Mouse (Mus musculus) left cerebral cortex, adult 2 months (tissue): ENCODE data around the gene Bcas3. TPM values are rescaled to one million over a fixed set of nuclear protein-coding genes. Genes with fewer than 3 reads are reported as not detected.
A peak's percentile ranks its signal among the peaks of the same experiment; 100 is the strongest.

Experiments
- DNase-seq, 2 experiments: peaks; one replicate each; pipeline ENCODE4 v3.0.0; 2021 to 2022; ENCODE audit warnings: low spot score in 2 of 2, mixed read lengths in 1 of 2; ENCODE audit errors: extremely low spot score in 1 of 2
- H3K27ac ChIP-seq: fragments of 200-600 bp; 2 replicates; pipeline ENCODE4 v1.8.1; 2022
- H3K4me3 ChIP-seq: fragments of 200-600 bp; 2 replicates; pipeline ENCODE4 v1.8.1; 2022
- CTCF ChIP-seq: fragments of 200-600 bp; IDR thresholded peaks from 2 replicates; pipeline ENCODE4 v1.8.1; 2022; ENCODE audit warnings: antibody characterized with exemption, mild to moderate bottlenecking, moderate library complexity
- intact Hi-C: fragments of 180-260 bp; cut with DNase I; formaldehyde crosslinking; loops from one replicate; pipeline ENCODE4 v1.15.1; 2025
- total RNA-seq, 2 experiments: library from RNA; stranded (reverse); gene quantifications; 2 replicates each; pipeline ENCODE4 v1.2.3; 2021

Gene Bcas3
- total RNA-seq, 2 experiments from 2014 or later, result 69.1 to 73.0 TPM

DNA sequence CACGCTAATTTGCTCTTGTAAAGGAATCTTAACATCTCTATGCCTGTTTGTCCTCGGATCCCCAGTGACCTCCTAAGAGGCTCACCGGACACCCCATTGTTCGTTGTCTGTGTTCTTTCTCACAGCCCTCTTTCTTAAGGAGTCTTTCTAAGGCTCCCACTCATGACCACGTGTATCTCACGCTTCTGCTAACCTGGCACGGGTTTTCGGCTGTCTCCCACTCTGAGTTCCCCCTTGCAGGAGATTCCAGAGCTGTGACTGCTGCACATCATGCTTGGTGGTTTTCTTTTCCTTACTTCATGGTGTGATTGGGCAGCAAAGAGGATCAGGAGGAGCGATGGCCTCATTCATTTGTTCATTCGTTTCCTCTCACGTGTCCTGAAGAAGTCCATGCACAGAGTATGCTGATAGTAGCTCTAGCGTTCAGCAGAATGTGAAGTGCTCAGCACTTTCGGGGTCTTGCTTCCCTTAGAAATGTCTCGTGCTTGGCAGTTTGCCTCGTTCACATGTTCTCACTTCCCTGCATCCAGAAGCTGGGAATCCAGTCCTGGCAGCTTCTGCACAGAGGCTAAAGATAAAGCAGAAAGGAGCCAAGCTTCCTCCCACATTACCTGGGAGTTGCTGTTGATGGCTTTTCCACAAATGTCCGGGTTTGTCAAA lies 172.0 kb downstream of the Bcas3 start:
- intact Hi-C loops, result no loop called here
- peak in 1 of 2 experiments; percentile 19 for DNase-seq
- 0 out of 2 replicates have a peak overlapping the region, but pooled peaks have one; percentile 4 for H3K27ac ChIP-seq
- TF ChIP-seq CTCF, result no peak
- no peak overlapping the region; the same call in 1 of the 2 replicates for H3K4me3 ChIP-seq

DNA sequence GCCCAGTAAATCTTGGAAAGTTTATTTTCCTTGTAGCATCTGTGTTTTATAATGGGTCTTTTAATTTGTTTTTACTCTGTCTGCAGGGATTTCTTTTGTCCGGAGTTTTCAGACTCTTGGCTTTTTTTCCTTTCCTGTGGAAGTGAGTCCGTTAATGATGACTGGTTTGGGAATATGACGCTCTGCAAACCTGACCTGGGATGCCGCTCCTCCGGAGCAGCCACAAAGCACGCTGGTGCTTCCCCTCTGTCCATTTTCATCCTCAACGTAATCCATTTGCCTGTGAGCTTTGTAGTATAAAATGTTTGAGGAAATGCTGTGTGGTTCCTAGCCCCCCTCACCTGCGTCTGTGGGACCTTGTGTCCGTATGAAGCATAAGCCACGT lies 172.5 kb downstream of the Bcas3 start:
- intact Hi-C loops, result no loop called here
- H3K27ac ChIP-seq, result 0 out of 2 replicates have a peak overlapping the region, but pooled peaks have one; percentile 17
- DNase-seq, result no peak
- TF ChIP-seq CTCF, result no peak
- no peak overlapping the region; the same call in 1 of the 2 replicates for H3K4me3 ChIP-seq

DNA sequence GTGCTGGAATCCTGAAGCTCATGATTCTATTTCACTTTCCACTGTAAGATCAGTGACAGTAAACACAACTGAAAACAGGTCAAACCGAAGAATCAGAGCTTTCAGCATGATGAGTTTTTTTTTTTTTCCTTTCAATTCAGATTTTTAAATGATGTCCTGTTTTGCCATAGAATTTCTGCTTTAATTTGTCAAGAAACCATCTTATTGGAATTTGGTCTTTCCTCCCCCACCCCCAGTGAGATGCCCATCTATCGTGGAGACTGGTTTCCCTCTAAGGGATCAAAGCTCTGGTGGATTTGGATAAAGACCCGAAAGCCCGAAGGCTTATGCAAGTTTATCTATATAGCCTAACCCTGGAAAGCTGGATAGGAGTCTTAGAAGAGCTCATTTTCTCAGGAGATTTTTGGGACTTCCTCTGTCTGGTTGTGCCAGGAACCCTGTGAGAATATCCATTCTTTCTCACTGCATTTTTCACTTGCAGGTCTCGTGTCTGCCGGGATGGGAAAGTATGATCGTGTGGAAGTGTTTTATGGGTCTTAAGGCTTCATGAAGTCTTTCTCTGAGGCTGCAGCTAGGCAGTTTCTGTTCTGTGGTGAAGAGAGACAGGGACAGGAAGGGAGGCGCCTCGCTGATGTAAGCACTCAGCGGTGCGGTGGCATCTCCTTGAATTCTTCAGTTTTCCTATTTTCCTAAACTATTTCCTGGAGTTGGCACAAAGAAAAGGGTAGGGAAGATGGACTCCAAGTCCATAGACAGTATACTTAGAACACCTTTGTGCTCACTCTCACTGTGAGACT lies 173.2 kb downstream of the Bcas3 start:
- DNase-seq, result no peak
- Histone ChIP-seq H3K4me3 (no peak overlapping the region), H3K27ac (no peak overlapping the region)
- TF ChIP-seq CTCF, result no peak
- intact Hi-C loops, result no loop called here

DNA sequence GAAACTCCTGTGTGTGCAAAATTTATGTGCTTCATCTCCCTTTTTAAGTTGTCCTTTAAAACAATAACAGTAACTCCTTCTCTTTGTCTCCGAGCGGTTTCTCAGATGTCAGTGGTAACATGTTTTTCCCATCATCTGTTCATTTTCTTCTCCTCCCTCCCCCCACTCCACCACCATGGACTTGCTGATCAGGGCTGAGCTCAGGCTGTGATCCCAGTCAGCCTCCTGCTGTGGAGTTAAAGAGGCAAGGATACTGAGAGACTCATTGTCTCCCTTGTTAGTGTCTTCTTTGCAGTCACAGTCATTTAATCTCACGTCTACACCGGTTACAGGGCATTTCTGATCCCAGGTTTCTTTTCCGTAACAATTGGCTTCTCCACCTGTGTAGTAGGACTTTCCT lies 174.3 kb downstream of the Bcas3 start:
- Histone ChIP-seq H3K4me3 (no peak overlapping the region), H3K27ac (no peak overlapping the region)
- TF ChIP-seq CTCF, result no peak

DNA sequence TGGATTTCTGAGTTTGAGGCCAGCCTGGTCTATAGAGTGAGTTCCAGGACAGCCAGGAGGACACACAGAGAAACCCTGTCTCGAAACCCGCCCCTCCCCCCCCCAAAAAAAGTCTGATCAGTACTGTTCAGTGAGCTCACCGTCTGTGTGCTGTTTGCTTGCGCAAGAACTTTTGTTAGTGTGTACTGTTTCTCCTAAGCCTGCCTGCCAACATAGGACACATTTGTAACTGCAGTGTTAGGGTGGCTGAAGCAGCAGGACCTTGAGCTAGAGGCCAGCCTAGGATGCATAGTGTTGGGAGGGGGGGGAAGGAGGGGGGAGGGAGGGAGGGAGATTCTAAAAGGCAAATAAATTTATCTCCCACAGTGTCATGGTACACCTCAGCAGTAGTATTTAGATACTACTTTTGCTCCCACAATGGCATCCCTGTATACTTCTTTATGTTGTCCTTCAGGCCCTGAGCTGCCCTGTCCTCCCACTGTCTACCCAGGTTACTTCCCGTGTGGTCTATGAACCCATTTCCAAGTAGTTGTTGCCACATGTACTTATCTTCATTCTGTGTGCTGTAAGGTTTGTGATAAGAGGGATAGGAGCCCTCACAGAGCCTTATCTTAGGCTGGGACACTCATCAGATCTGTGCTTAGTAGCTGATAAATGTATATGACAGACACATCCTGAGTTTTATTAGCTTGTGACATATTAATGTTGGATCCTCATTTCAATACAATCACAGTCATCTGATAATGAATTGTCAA lies 176.7 kb downstream of the Bcas3 start:
- no peak for DNase-seq
- Histone ChIP-seq H3K4me3 (no peak overlapping the region), H3K27ac (no peak overlapping the region)
- no peak for TF ChIP-seq CTCF
- intact Hi-C loops, result no loop called here

More for the DNA sequence above, 174.3 kb downstream of the Bcas3 start:
- DNase-seq, result no peak
- intact Hi-C loops, result no loop called here

DNA sequence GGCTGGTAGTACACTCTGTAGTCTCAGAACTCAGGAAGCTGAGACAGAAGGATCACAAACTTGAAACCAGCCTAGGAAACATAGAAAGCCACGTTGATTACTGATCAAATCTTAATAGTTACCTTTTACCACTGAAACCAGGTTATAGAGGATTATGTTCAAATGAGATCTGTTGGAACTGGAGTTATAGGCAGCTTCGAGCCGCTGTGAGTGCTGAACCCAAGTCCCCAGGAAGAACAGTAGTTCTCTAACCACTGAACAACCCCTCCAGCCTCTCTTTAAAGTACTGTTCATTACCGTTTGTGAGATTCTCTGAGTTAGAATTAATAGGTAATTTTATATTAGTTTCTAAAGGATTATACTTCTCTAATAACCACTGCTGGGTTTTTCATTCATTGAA lies 188.0 kb downstream of the Bcas3 start:
- no peak for DNase-seq
- TF ChIP-seq CTCF, result no peak

DNA sequence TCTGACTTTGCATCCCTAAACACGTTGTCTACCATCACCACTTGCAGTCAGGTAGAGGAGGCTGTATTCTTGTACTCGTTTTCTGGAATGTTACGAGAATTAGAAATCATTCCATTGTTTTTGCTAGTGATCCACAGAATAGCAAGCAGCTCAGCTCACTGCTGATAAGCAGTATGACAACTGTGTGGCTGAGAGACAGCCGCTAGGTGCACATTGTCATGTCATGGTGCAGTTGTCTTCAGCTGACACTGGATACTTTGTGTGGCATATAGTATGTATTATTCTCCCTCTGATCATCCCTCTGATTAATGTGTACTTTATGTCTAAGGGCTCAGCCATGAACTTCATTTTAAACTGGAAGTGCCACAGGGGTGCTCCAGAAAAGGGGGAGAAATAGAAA lies 190.3 kb downstream of the Bcas3 start:
- no peak overlapping the region for H3K27ac ChIP-seq
- intact Hi-C loops, result no loop called here
- DNase-seq, result no peak
- H3K4me3 ChIP-seq, result no peak overlapping the region
- TF ChIP-seq CTCF, result no peak

More for the DNA sequence above, 188.0 kb downstream of the Bcas3 start:
- intact Hi-C loops, result no loop called here
- no peak overlapping the region for H3K4me3 ChIP-seq
- no peak overlapping the region for H3K27ac ChIP-seq

DNA sequence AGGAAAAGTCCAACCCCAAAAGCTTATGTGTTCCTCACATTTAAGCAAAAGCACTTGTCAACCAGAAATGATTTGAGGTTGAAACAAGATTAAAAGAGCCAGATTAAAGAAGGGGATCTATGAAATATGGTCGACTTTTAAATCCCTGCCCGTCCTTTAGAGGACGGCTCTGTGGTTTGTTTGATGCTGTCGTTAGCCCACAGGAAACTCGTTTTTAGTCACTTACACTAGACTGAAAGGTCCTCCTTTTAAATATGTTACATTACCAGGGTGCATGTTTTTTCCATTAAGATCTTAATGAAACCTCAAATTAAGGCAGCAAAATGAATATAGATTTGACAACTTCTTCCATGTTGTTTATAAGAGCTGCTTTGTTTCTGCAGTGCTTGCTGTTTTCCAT lies 192.6 kb downstream of the Bcas3 start:
- Histone ChIP-seq H3K4me3 (no peak overlapping the region), H3K27ac (no peak overlapping the region)
- intact Hi-C loops, result no loop called here
- DNase-seq, result no peak
- no peak for TF ChIP-seq CTCF

DNA sequence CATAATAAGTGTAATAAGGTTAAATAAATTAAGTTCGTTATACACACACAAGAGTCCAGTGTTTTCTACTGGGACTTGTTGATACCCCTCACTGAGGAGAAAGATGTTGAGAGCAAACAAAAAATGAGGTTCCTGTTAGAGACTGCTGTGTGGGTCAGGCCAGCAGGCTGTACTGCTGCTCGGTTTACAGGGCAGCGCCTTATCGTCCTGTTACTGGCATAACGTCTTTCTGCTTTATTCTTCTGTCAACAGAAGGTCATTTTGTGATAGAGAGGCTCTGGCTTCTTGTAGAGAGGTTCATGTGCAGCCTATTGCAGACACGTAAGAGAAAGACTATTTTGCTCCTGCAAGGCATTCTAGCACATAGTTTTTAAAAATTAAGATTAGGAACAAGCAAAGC lies 195.0 kb downstream of the Bcas3 start:
- no peak for TF ChIP-seq CTCF
- no peak overlapping the region for H3K4me3 ChIP-seq
- intact Hi-C loops, result no loop called here
- H3K27ac ChIP-seq, result no peak overlapping the region
- no peak for DNase-seq

DNA sequence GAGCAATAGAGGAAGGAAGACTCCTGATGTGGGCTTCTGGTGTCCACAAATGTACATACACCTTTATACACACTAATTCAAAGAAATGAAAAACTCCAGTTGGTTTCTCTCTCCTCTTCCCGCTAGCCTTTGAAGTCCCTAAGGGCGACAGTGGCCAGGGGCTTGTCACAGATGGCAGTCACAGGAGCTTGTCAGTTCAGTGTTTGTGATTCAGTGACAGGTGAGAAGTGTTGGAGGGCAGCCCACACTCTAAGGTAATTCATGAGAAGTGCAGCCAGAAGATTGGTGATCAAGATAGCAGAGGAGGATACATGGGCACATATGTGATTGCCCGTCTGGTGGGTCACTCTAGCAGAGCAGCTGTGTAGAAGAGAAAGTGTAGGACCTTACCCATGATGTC lies 196.7 kb downstream of the Bcas3 start:
- no peak for DNase-seq
- Histone ChIP-seq H3K4me3 (no peak overlapping the region), H3K27ac (no peak overlapping the region)
- no peak for TF ChIP-seq CTCF
- intact Hi-C loops, result no loop called here

DNA sequence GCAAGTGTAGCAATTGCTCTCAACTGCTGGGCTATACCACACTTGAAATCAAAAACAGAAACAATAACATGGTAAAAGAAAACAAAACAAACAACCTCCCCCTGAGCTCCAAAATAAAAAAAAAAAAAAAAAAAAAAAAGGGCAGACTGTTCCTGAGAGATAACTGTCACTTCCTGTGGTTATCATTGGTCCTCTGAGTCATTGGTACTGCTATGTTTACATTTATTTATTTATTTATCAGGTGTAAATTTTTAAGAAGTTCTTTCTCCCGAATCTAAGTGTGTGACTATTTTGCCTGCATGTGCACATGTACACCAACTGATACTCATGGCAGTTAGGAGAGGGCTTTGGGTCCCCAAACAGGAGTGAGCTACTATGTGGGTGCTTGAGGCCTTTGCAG lies 202.1 kb downstream of the Bcas3 start:
- no peak for TF ChIP-seq CTCF
- intact Hi-C loops, result no loop called here
- Histone ChIP-seq H3K4me3 (no peak overlapping the region), H3K27ac (no peak overlapping the region)
- DNase-seq, result no peak

DNA sequence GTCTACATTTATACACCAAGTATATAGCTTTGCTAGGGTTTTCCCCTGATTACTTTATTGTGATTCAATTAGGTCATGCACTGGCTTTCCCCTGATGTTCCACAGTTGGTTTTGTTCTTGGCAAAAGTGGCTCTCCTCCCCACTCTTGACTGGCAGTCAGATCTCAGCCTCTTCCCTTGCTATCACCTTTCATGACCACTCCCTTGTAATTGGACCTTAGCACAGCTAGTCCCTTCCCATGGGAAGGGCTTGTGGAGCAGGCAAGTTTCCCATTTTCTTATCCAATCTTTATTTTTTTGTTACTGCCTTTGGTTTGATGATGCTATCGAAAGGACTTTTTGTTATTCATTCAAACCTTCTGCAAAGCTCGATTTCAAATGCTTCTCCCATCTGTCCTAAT lies 202.8 kb downstream of the Bcas3 start:
- intact Hi-C loops, result no loop called here
- no peak for DNase-seq
- Histone ChIP-seq H3K27ac (no peak overlapping the region), H3K4me3 (no peak overlapping the region)
- no peak for TF ChIP-seq CTCF
